Mouse (Mus musculus) duodenum, adult 2 months (tissue): ENCODE measurements around the gene Msh5. TPM values are rescaled to one million over a fixed set of nuclear protein-coding genes. Genes with fewer than 3 reads are reported as not detected.

ENCODE experiments used
- polyA plus RNA-seq: library from polyadenylated mRNA; depleted of rRNA; stranded (reverse); fragments of >200 nt; gene quantifications from 2 replicates; pipeline ENCODE4 v1.2.3, GENCODE M21; 2012; ENCODE audit warnings: low replicate concordance; rRNA removed

The Msh5 gene
- polyA plus RNA-seq, 1 experiment: 2.0 TPM

Other genes starting within 250 kb of the Msh5 start
- 4.3 and 8.4 TPM in 2 replicates for gene Cyp21a1, start 242.2 kb downstream of the Msh5 start, polyA plus RNA-seq
- 55.2 and 59.8 TPM in 2 replicates for gene Stk19, start 209.8 kb downstream of the Msh5 start, polyA plus RNA-seq
- gene Dxo, start 209.7 kb downstream of the Msh5 start, polyA plus RNA-seq: 63.9 and 83.5 TPM in 2 replicates
- gene Skiv2l, start 196.5 kb downstream of the Msh5 start, polyA plus RNA-seq: 66.9 and 74.8 TPM in 2 replicates
- gene Nelfe, start 196.4 kb downstream of the Msh5 start, polyA plus RNA-seq: 14.9 and 36.1 TPM in 2 replicates
- gene Cfb, start 184.2 kb downstream of the Msh5 start, polyA plus RNA-seq: 16.5 and 49.9 TPM in 2 replicates
- gene Zbtb12, start 167.3 kb downstream of the Msh5 start, polyA plus RNA-seq: 6.2 and 6.7 TPM in 2 replicates
- gene Gm20547, start 164.7 kb downstream of the Msh5 start, polyA plus RNA-seq: not detected in 2 replicates
- 5.1 and 6.8 TPM in 2 replicates for gene C2, start 148.5 kb downstream of the Msh5 start, polyA plus RNA-seq
- 206 and 215 TPM in 2 replicates for gene Ehmt2, start 148.3 kb downstream of the Msh5 start, polyA plus RNA-seq
- gene Slc44a4, start 132.3 kb downstream of the Msh5 start, polyA plus RNA-seq: 74.7 and 81.1 TPM in 2 replicates
- gene Neu1, start 115.5 kb downstream of the Msh5 start, polyA plus RNA-seq: 40.9 and 52.9 TPM in 2 replicates
- gene Hspa1b, start 87.5 kb downstream of the Msh5 start, polyA plus RNA-seq: 5.4 and 9.5 TPM in 2 replicates
- gene Gm20481, start 76.8 kb downstream of the Msh5 start, polyA plus RNA-seq: not detected in 2 replicates
- gene Hspa1a, start 74.6 kb downstream of the Msh5 start, polyA plus RNA-seq: 4.9 and 6.7 TPM in 2 replicates
- 0.15 and 0.22 TPM in 2 replicates for gene Hspa1l, start 74.0 kb downstream of the Msh5 start, polyA plus RNA-seq
- gene Lsm2, start 64.9 kb downstream of the Msh5 start, polyA plus RNA-seq: 88.2 and 110 TPM in 2 replicates
- 142 and 150 TPM in 2 replicates for gene Vars, start 45.8 kb downstream of the Msh5 start, polyA plus RNA-seq
- gene Vwa7, start 30.2 kb downstream of the Msh5 start, polyA plus RNA-seq: 1.6 and 2.0 TPM in 2 replicates
- 0.41 and 0.69 TPM in 2 replicates for gene Sapcd1, start 18.7 kb downstream of the Msh5 start, polyA plus RNA-seq
- 133 and 202 TPM in 2 replicates for gene Clic1, start 3.2 kb upstream of the Msh5 start, polyA plus RNA-seq
- 13.4 and 17.5 TPM in 2 replicates for gene Ddah2, start 12.3 kb upstream of the Msh5 start, polyA plus RNA-seq
- 0.85 and 7.5 TPM in 2 replicates for gene Ly6g6c, start 18.6 kb upstream of the Msh5 start, polyA plus RNA-seq
- gene Mpig6b, start 19.4 kb upstream of the Msh5 start, polyA plus RNA-seq: 0.18 and 0.55 TPM in 2 replicates
- 0.15 and 29.8 TPM in 2 replicates for gene Ly6g6e, start 30.2 kb upstream of the Msh5 start, polyA plus RNA-seq
- gene Ly6g6d, start 31.3 kb upstream of the Msh5 start, polyA plus RNA-seq: 5.8 and 13.6 TPM in 2 replicates
- gene Ly6g6f, start 38.9 kb upstream of the Msh5 start, polyA plus RNA-seq: 3.3 and 4.6 TPM in 2 replicates
- 135 and 240 TPM in 2 replicates for gene Abhd16a, start 42.5 kb upstream of the Msh5 start, polyA plus RNA-seq
- not detected in 2 replicates for gene Ly6g5c, start 61.5 kb upstream of the Msh5 start, polyA plus RNA-seq
- 1.7 TPM in 2 replicates for gene Ly6g5b, start 68.7 kb upstream of the Msh5 start, polyA plus RNA-seq
- gene Gpank1, start 74.7 kb upstream of the Msh5 start, polyA plus RNA-seq: 15.1 and 26.1 TPM in 2 replicates
- gene Csnk2b, start 75.3 kb upstream of the Msh5 start, polyA plus RNA-seq: 334 and 557 TPM in 2 replicates
- gene D17H6S53E, start 79.6 kb upstream of the Msh5 start, polyA plus RNA-seq: 21.5 and 30.6 TPM in 2 replicates
- 0.25 TPM in 2 replicates for gene Apom, start 85.3 kb upstream of the Msh5 start, polyA plus RNA-seq
- 179 and 180 TPM in 2 replicates for gene Bag6, start 88.4 kb upstream of the Msh5 start, polyA plus RNA-seq
- 388 and 529 TPM in 2 replicates for gene Prrc2a, start 118.2 kb upstream of the Msh5 start, polyA plus RNA-seq
- 0.76 TPM in 1 of 2 replicates, not detected in the other for gene Aif1, start 129.3 kb upstream of the Msh5 start, polyA plus RNA-seq
- 6.5 and 24.6 TPM in 2 replicates for gene Lst1, start 141.7 kb upstream of the Msh5 start, polyA plus RNA-seq
- 6.3 and 41.5 TPM in 2 replicates for gene Ltb, start 147.7 kb upstream of the Msh5 start, polyA plus RNA-seq
- gene Tnf, start 155.3 kb upstream of the Msh5 start, polyA plus RNA-seq: 1.5 and 1.8 TPM in 2 replicates
- 0.70 and 1.1 TPM in 2 replicates for gene Lta, start 158.6 kb upstream of the Msh5 start, polyA plus RNA-seq
- gene Gm16181, start 174.1 kb upstream of the Msh5 start, polyA plus RNA-seq: not detected in 2 replicates
- 2.2 and 3.7 TPM in 2 replicates for gene Atp6v1g2, start 186.9 kb upstream of the Msh5 start, polyA plus RNA-seq
- gene Nfkbil1, start 189.0 kb upstream of the Msh5 start, polyA plus RNA-seq: 27.0 and 39.7 TPM in 2 replicates
- gene Ddx39b, start 195.0 kb upstream of the Msh5 start, polyA plus RNA-seq: 147 and 156 TPM in 2 replicates
- 447 and 1,433 TPM in 2 replicates for gene H2-D1, start 216.0 kb upstream of the Msh5 start, polyA plus RNA-seq